Mouse (Mus musculus): ENCODE measurements around the gene Kirrel3. TPM values are rescaled to one million over a fixed set of nuclear protein-coding genes. Genes with fewer than 3 reads are reported as not detected.
A peak's percentile ranks its signal among the peaks of the same experiment; 100 is the strongest.

Gene Kirrel3
- polyA plus RNA-seq, 1 experiment from 2014 or later: 1.0 TPM

DNA sequence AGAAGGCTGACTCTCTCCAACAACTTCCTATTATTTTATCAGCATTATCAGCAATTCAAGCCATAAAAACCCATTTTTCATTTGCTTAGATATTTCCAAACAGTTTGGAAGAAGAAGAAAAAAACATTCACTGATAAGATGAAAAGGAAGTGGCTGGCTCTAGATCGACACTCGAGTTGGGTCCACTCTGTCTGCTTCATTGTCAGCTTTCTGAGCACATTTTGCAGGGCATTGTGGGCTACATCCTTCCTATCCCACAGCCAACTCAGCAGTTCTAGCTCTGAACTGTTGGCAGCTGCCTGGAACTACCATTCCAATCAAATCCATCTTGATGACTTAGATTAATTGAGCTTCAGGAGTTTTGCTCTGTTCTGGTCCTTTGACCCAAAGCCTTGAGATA, 40.0 kb downstream of the Kirrel3 start:
- no peak overlapping the region for H3K4me3 ChIP-seq
- H3K4me1 ChIP-seq: no peaks in the 10 kb centered on the region
- H3K27me3 ChIP-seq (ENCODE audit: insufficient read depth, poor library complexity, severe bottlenecking): no peaks in the 10 kb centered on the region
- no peaks in the 10 kb centered on the region for H3K9me3 ChIP-seq
- 52% methylated on average over 2 of the region's 2 CpGs for WGBS
- DNase-seq (ENCODE audit: low spot score): no peak
- H3K27ac ChIP-seq: no peak overlapping the region
- H3K36me3 ChIP-seq: no peaks in the 10 kb centered on the region

DNA sequence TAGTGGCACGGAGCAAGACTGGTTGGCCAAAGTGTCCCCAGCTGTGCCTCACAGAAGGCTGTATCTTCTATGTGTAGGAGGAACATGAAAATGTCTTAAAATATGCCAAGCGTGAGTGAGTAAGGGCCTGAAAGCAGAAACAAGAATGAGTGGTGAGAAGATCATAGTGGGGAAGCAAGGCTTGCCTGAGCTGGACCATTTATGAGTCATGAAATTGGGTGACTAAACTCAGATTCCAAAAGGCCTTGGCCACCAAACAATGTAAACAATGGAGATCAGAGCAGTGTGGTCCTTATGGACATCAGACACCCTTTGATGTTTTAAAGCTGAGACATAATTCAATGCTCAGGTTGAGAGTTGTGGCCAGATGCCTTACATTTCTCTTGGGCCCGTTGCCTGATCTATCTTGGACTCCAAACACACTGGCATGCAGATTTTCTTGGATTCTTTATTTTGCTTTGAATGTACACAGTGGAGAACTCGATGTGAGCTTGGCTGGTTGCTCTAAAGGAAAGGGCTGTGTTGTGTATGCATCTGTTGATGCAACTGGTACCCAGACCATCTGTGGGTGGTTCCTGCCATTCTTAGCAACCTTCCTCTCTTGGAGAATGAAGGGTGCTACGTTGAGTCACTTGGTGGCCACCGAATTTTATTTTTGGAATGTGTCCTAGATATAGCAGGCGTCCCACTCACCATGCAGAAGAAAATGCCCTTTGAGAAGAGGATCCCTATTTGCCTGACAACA, 53.1 kb downstream of the Kirrel3 start:
- H3K4me3 ChIP-seq: no peak overlapping the region
- DNase-seq (ENCODE audit: low spot score): no peak
- H3K27me3 ChIP-seq (ENCODE audit: insufficient read depth, poor library complexity, severe bottlenecking): peaks cover 4% of the 10 kb centered on the region; the same call in 1 of the 2 replicates
- no peak overlapping the region for H3K27ac ChIP-seq
- H3K36me3 ChIP-seq: no peaks in the 10 kb centered on the region
- H3K4me1 ChIP-seq: no peaks in the 10 kb centered on the region
- WGBS: 79% methylated on average over 7 of the region's 7 CpGs
- H3K9me3 ChIP-seq: no peaks in the 10 kb centered on the region

DNA sequence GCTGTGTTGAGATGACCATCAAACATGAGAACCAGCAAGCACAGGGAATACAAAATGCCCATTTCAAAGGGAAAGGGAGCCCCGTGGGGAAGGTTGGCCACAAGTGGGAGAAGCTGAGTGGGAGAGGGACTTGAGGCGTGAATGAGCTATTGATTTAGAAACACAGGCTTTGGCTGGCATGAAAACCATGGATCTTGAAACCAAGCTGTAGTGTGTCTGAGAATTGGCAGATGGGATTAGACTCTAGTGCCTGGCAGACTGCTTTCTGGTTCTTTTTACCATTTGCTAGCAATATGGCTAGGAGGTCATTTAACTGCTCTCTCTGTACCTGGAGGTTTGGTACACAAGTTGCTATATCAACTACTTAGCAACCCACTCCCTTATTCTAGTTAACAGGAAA, 56.2 kb downstream of the Kirrel3 start:
- 83% methylated on average over 2 of the region's 2 CpGs for WGBS
- Histone ChIP-seq H3K36me3 (no peaks in the 10 kb centered on the region), H3K27ac (no peak overlapping the region), H3K4me1 (no peaks in the 10 kb centered on the region), H3K9me3 (no peaks in the 10 kb centered on the region), H3K4me3 (no peak overlapping the region), H3K27me3 (ENCODE audit: insufficient read depth, poor library complexity, severe bottlenecking) (peaks cover 20% of the 10 kb centered on the region; the same call in 1 of the 2 replicates)
- DNase-seq (ENCODE audit: low spot score): no peak

DNA sequence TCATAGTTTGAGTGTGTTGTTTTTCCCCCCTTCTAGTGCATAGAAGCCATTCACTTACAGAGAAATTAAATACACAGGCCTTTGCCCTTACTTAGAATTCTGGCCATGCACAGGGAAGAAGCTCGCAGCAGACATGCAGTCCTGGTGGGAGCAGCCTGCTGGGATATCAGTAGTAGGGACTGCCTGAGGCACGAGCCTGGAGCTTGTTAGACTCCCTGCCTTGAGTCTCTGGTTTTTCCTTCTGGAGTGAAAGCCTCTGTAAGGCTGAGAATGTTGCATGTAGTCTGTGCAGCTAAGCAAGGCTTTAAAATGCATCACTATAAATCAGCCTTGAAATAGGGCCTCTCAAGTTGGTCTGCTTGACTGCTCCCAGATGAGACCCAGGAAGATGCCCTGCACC, 70.0 kb downstream of the Kirrel3 start:
- no peak for DNase-seq (ENCODE audit: low spot score)
- Histone ChIP-seq H3K4me3 (no peak overlapping the region), H3K4me1 (no peaks in the 10 kb centered on the region), H3K36me3 (no peaks in the 10 kb centered on the region), H3K9me3 (no peaks in the 10 kb centered on the region), H3K27ac (no peak overlapping the region), H3K27me3 (ENCODE audit: insufficient read depth, poor library complexity, severe bottlenecking) (peaks cover 46% of the 10 kb centered on the region)
- WGBS: 40% methylated on average over 2 of the region's 2 CpGs

DNA sequence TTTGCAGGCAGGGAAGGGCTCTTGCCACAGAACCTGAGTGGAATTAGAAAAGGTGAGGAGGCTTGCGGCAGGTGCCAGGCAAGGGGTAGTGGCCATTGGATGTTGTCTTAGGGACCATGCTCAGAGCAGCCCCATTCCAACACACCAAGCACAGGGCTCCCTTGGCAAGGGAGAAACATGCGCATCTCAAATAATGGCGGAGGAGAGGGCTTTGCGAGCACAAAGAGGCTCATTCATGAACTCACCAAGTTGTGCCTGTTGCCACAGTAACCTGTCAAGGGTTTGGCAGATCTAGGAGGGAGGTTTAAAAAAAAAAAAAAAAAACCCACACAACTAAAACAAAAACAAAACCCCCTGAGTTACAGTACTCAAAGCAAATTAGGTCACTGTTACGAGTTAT, 72.2 kb downstream of the Kirrel3 start:
- 72% methylated on average over 5 of the region's 5 CpGs for WGBS

DNA sequence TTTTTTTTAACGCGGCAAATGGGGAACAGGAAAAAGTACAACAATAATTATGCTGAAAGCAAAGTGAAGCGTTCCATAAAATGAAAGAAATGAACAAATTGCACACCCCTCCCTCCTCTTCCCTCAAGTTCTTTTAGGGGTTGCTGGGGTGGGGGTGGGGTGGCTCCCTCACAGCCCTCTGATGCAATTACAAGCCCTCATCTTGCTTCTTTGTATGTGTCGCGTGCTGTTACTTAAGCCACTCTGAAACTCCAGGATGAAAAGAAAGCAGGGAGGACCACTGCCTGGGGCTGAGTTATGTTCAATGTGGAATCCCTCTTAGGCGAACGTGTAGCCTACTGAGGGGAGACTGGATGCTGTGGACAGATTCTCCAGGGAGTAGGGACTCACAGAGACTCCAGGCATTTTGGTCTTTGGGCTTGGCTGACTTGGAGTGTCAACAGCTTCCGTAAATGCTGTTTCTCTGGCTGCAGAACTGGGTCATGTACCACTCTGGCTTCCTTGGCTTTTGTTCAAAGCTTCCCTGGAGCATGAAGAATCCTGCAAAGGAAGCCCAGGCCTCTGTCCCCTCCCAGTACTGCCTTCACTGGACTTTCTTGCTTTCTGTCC, 72.7 kb downstream of the Kirrel3 start:
- 68% methylated on average over 8 of the region's 8 CpGs for WGBS
- H3K4me3 ChIP-seq: no peak overlapping the region
- DNase-seq (ENCODE audit: low spot score): no peak
- no peaks in the 10 kb centered on the region for H3K9me3 ChIP-seq
- no peaks in the 10 kb centered on the region for H3K4me1 ChIP-seq
- H3K27me3 ChIP-seq (ENCODE audit: insufficient read depth, poor library complexity, severe bottlenecking): peaks cover 57% of the 10 kb centered on the region
- H3K27ac ChIP-seq: 0 out of 2 replicates have a peak overlapping the region, but pooled peaks have one; percentile 13
- H3K36me3 ChIP-seq: no peaks in the 10 kb centered on the region

More for the DNA sequence above, 72.2 kb downstream of the Kirrel3 start:
- no peaks in the 10 kb centered on the region for H3K4me1 ChIP-seq
- no peaks in the 10 kb centered on the region for H3K36me3 ChIP-seq
- H3K27me3 ChIP-seq (ENCODE audit: insufficient read depth, poor library complexity, severe bottlenecking): peaks cover 57% of the 10 kb centered on the region
- no peak overlapping the region for H3K4me3 ChIP-seq
- no peak for DNase-seq (ENCODE audit: low spot score)
- no peak overlapping the region for H3K27ac ChIP-seq
- no peaks in the 10 kb centered on the region for H3K9me3 ChIP-seq

DNA sequence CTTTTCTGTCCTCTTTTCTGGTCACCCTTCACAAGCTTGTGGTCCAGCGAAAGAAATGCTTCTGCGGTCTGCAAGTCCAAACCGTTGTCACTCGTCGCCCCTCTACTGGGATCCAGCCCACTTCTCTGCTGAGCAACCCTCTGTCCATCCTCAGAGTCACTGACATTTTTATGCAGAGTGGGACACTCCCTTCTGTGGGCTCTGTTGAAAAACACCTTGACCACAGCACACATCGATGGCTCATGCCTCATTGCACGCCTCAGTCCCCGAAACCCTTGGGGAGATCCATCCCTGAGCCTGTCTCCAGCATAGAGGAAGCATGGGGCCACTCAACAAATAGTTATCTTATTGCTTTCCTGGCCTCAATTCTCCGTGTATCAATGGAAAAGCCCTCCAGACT, 73.4 kb downstream of the Kirrel3 start:
- H3K27me3 ChIP-seq (ENCODE audit: insufficient read depth, poor library complexity, severe bottlenecking): peaks cover 57% of the 10 kb centered on the region
- no peaks in the 10 kb centered on the region for H3K36me3 ChIP-seq
- no peaks in the 10 kb centered on the region for H3K9me3 ChIP-seq
- no peak overlapping the region for H3K27ac ChIP-seq
- no peaks in the 10 kb centered on the region for H3K4me1 ChIP-seq
- no peak for DNase-seq (ENCODE audit: low spot score)
- 78% methylated on average over 9 of the region's 9 CpGs for WGBS
- H3K4me3 ChIP-seq: no peak overlapping the region

DNA sequence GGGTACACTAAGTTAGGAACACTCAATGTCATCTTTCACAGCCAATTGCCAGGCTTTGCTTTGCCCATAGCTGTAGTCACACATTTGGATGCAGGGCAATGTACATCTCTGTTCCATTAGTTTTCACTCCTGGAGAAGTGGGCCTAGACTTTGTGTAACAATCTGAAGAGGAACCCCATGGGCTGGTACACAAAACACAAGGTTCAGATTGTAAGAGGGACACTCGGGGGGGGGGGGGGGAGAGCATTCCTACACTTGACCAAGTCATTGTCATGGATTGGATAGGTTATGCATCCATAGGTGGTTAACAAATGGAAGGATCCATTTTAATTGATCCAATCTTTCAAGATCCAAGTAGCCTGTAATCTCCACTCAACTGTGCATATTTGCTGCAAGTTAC, 75.6 kb downstream of the Kirrel3 start:
- 67% methylated on average over 1 of the region's 1 CpGs for WGBS
- no peaks in the 10 kb centered on the region for H3K9me3 ChIP-seq
- H3K27ac ChIP-seq: no peak overlapping the region
- no peaks in the 10 kb centered on the region for H3K36me3 ChIP-seq
- no peak overlapping the region for H3K4me3 ChIP-seq
- H3K27me3 ChIP-seq (ENCODE audit: insufficient read depth, poor library complexity, severe bottlenecking): peaks cover 43% of the 10 kb centered on the region
- no peaks in the 10 kb centered on the region for H3K4me1 ChIP-seq
- no peak for DNase-seq (ENCODE audit: low spot score)

DNA sequence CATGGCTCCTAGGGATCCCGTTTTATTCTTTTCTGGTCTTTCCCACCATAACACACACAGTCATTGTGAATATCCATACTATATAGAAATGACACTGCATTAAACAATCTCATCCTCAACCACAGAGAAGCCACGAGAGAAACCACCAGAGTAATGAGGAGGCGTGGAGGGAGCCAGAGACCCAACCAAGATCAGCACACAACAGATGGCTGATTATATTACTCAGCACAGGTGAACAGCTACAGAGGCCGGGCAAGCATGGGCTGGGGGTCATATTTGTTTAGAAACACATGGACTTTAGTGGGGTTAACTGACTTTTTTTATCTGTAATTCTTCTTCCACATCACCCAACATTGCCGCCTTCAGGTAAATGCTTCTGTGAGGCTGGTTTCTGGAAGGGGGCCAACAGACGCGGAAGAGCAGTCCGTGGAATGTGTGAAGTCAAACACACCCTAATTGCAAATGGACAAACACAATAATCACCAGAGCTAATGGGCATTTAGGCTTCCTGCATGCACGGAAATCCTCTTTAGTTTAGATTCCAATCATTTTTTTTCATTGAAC, 76.8 kb downstream of the Kirrel3 start:
- no peaks in the 10 kb centered on the region for H3K9me3 ChIP-seq
- WGBS: 79% methylated on average over 9 of the region's 9 CpGs
- no peaks in the 10 kb centered on the region for H3K4me1 ChIP-seq
- H3K36me3 ChIP-seq: no peaks in the 10 kb centered on the region
- no peak overlapping the region for H3K27ac ChIP-seq
- H3K27me3 ChIP-seq (ENCODE audit: insufficient read depth, poor library complexity, severe bottlenecking): peaks cover 33% of the 10 kb centered on the region
- DNase-seq (ENCODE audit: low spot score): no peak
- no peak overlapping the region for H3K4me3 ChIP-seq

DNA sequence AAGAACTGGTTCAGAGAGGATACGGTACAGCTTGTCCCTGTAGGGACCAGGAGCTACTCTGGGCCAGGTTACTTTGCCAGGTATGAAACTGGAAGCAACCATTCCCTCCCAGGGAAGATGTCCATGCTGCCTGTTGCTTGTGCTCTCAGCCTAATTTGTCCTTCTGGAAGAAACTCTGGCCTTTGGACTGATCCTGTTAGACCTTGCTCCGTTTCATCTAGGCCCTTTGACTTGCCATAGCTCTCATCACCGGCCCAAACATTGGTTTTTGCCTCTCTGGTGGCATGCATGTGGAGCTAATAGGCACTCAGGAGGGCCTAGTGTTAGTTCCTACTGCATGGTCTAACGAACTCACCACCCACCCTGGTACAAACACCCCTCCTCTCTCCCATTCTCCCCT, 88.2 kb downstream of the Kirrel3 start:
- H3K27me3 ChIP-seq (ENCODE audit: insufficient read depth, poor library complexity, severe bottlenecking): no peaks in the 10 kb centered on the region
- no peaks in the 10 kb centered on the region for H3K4me1 ChIP-seq
- H3K27ac ChIP-seq: no peak overlapping the region
- H3K9me3 ChIP-seq: no peaks in the 10 kb centered on the region
- H3K4me3 ChIP-seq: no peak overlapping the region
- H3K36me3 ChIP-seq: no peaks in the 10 kb centered on the region
- no peak for DNase-seq (ENCODE audit: low spot score)
- 78% methylated on average over 4 of the region's 4 CpGs for WGBS

DNA sequence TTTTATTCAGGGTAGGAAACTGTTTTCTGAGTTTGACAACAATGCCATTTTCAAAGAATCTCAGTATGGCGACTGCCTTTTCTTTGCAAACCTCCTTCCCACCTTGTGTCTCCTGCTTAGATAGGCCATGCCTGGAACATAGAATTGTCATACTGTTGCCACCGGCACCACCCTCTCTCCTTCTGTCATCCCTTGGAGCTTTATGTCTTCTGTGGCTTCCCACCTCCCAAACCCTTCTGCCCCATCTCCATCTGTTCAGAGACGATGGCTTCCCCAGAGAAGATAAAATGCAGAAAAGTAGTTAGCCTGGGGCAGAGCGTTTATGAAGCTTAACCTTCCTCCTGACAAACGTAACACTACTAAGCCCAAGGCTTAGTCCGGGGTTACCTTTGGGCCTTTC, 88.9 kb downstream of the Kirrel3 start:
- Histone ChIP-seq H3K4me3 (no peak overlapping the region), H3K9me3 (no peaks in the 10 kb centered on the region), H3K27me3 (ENCODE audit: insufficient read depth, poor library complexity, severe bottlenecking) (no peaks in the 10 kb centered on the region), H3K4me1 (no peaks in the 10 kb centered on the region), H3K27ac (no peak overlapping the region), H3K36me3 (no peaks in the 10 kb centered on the region)
- 81% methylated on average over 6 of the region's 6 CpGs for WGBS
- no peak for DNase-seq (ENCODE audit: low spot score)

DNA sequence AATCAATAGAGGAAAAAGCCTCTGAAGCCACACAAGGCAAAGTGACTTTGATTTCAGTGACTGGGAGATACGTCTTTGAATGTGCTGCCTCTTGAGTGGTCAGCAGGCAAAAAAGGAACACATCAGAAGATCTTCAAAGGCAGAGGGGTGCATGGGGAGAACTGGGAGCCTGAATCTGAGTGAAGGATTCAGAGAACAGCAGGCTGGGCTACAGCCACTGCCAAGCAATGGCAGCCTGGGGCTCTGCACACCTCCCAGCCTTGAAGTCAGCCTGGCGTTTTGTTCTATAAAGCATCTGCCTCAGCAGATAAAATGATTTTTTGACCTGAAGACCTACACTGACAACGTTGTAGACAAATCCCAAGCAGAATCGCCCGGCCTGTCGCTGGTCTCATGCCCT, 93.5 kb downstream of the Kirrel3 start:
- H3K4me3 ChIP-seq: no peak overlapping the region
- no peak overlapping the region for H3K27ac ChIP-seq
- H3K4me1 ChIP-seq: no peaks in the 10 kb centered on the region
- H3K36me3 ChIP-seq: no peaks in the 10 kb centered on the region
- H3K9me3 ChIP-seq: no peaks in the 10 kb centered on the region
- H3K27me3 ChIP-seq (ENCODE audit: insufficient read depth, poor library complexity, severe bottlenecking): 0 out of 2 replicates have a peak, but pooled peaks cover 5% of the 10 kb centered on the region
- 84% methylated on average over 6 of the region's 6 CpGs for WGBS
- no peak for DNase-seq (ENCODE audit: low spot score)

DNA sequence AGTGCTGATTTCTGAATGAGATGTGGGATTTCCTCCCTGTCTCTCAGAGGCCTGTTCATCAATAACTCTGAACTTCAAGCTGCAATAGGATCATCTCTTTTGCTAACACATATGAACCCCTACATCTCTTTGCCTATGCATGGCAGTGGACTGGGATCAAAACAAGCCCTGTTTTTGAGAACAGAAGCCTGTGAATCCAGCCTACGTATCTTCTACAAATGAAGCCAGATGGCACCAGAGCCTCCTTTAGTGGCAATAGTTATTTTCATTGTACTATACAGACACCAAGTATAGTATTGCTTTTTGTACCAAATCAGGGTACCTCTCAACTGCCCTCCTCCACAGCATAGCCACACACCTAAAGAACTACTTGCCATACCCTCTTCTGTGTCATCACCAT, 94.4 kb downstream of the Kirrel3 start:
- Histone ChIP-seq H3K4me1 (no peaks in the 10 kb centered on the region), H3K9me3 (no peaks in the 10 kb centered on the region), H3K27ac (no peak overlapping the region), H3K4me3 (no peak overlapping the region), H3K36me3 (no peaks in the 10 kb centered on the region), H3K27me3 (ENCODE audit: insufficient read depth, poor library complexity, severe bottlenecking) (0 out of 2 replicates have a peak, but pooled peaks cover 5% of the 10 kb centered on the region)
- WGBS: 81% methylated on average over 1 of the region's 1 CpGs
- no peak for DNase-seq (ENCODE audit: low spot score)
